Mouse (Mus musculus) left cerebral cortex, postnatal 36 days (tissue): ENCODE measurements around the gene Epb41l2. TPM values are rescaled to one million over a fixed set of nuclear protein-coding genes. Genes with fewer than 3 reads are reported as not detected.

Source experiments
- DNase-seq, 2 experiments: peaks; one replicate each; pipeline ENCODE4 v3.0.0; 2021 to 2022; ENCODE audit warnings: low spot score in 2 of 2, mixed read lengths in 1 of 2
- intact Hi-C: fragments of 180-260 bp; cut with DNase I; formaldehyde crosslinking; loops from one replicate; pipeline ENCODE4 v1.15.1; 2025
- total RNA-seq, 2 experiments: library from RNA; stranded (reverse); gene quantifications; 2 replicates each; pipeline ENCODE4 v1.2.3; 2021

The Epb41l2 gene
- total RNA-seq, result 100 to 1,000 TPM; 118 to 145 TPM

GRCm38 (mm10) chr10:25359208-25359958 is at the start of gene Epb41l2:
Gene Epb41l2 (plus strand): TSS chr10:25359798.
- intact Hi-C loops, result loop anchor here (1.0 kb wide), 1 partner anchor 62 kb away; no protein-coding TSS in a partner anchor
- DNase-seq, result peak; percentile 89 to 90

GRCm38 (mm10) chr10:25309996-25310395 is 49.6 kb upstream of the Epb41l2 start:
- intact Hi-C loops, result no loop called here
- DNase-seq, result no peak

- DNase-seq, result no peak
- intact Hi-C loops, result no loop called here
These were observed 48.9 kb upstream of the Epb41l2 start for GRCm38 (mm10) chr10:25310736-25311135.

- no peak for DNase-seq
- intact Hi-C loops, result no loop called here
These were observed 47.9 kb upstream of the Epb41l2 start for GRCm38 (mm10) chr10:25311554-25312212.

- no peak for DNase-seq
- intact Hi-C loops, result no loop called here
These were observed 45.6 kb upstream of the Epb41l2 start for GRCm38 (mm10) chr10:25313856-25314584.

GRCm38 (mm10) chr10:25317665-25318064 is 41.9 kb upstream of the Epb41l2 start:
- no peak for DNase-seq
- intact Hi-C loops, result no loop called here

GRCm38 (mm10) chr10:25318405-25318804 is 41.2 kb upstream of the Epb41l2 start:
- DNase-seq, result no peak
- intact Hi-C loops, result no loop called here

GRCm38 (mm10) chr10:25319531-25319930 is 40.1 kb upstream of the Epb41l2 start:
- DNase-seq, result no peak
- intact Hi-C loops, result no loop called here

GRCm38 (mm10) chr10:25321198-25321597 is 38.4 kb upstream of the Epb41l2 start:
- intact Hi-C loops, result no loop called here
- DNase-seq, result no peak

GRCm38 (mm10) chr10:25325690-25326089 is 33.9 kb upstream of the Epb41l2 start:
- DNase-seq, result no peak
- intact Hi-C loops, result no loop called here

- intact Hi-C loops, result no loop called here
These were observed 32.1 kb upstream of the Epb41l2 start for GRCm38 (mm10) chr10:25327511-25327910.

GRCm38 (mm10) chr10:25330094-25330493 is 29.5 kb upstream of the Epb41l2 start:
- intact Hi-C loops, result no loop called here
- DNase-seq, result peak in 1 of 2 experiments; percentile 8

More at GRCm38 (mm10) chr10:25327511-25327910, 32.1 kb upstream of the Epb41l2 start:
- DNase-seq, result no peak

GRCm38 (mm10) chr10:25331321-25332049 is 28.1 kb upstream of the Epb41l2 start:
- DNase-seq, result no peak
- intact Hi-C loops, result no loop called here

GRCm38 (mm10) chr10:25333390-25334079 is 26.1 kb upstream of the Epb41l2 start:
- no peak for DNase-seq
- intact Hi-C loops, result no loop called here

- no peak for DNase-seq
- intact Hi-C loops, result no loop called here
These were observed 18.9 kb upstream of the Epb41l2 start for GRCm38 (mm10) chr10:25340675-25341074.

GRCm38 (mm10) chr10:25342801-25343200 is 16.8 kb upstream of the Epb41l2 start:
- no peak for DNase-seq
- intact Hi-C loops, result no loop called here

- DNase-seq, result no peak
- intact Hi-C loops, result no loop called here
These were observed 5.7 kb upstream of the Epb41l2 start for GRCm38 (mm10) chr10:25353941-25354340.

- intact Hi-C loops, result no loop called here
- DNase-seq, result no peak
These were observed 5.2 kb upstream of the Epb41l2 start for GRCm38 (mm10) chr10:25354390-25354789.
